Mouse (Mus musculus): ENCODE data around the gene Mrpl48.

DNA sequence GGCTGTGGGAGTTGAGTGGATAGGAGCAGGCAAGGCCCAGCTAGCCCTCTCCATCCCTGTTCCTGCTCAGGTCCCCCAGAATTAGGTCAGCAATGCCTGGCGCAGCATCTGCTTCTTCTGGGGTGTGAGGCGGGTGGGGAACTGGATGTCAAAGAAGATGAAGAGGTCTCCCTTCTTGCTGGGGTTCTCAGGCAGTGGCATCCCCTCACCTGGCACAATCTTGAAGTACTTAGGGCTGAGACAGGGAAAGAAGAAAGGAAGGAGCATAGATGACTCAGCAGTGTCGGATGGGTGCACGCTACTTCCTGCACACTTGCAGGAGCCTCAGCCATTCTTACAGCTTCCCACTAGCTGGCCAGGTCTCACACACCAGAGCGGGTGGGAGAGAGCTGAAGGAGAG is 105.0 kb downstream of the Mrpl48 start:
- TF ChIP-seq POLR2A (IDR thresholded peaks at IDR 0.05; ENCODE audit: borderline replicate concordance, low read depth, low read length) (no peak), CTCF (IDR thresholded peaks at IDR 0.05; ENCODE audit: low read depth, low read length) (no peak)

Measured in bone marrow macrophage, adult 2 months (primary cell).